Mouse (Mus musculus) urinary bladder, postnatal 10 days (tissue): ENCODE data around the gene Optn.

Experiments used
- DNase-seq: peaks from one replicate; pipeline ENCODE4 v3.0.0; 2022; ENCODE audit warnings: low spot score

The Optn gene

DNA sequence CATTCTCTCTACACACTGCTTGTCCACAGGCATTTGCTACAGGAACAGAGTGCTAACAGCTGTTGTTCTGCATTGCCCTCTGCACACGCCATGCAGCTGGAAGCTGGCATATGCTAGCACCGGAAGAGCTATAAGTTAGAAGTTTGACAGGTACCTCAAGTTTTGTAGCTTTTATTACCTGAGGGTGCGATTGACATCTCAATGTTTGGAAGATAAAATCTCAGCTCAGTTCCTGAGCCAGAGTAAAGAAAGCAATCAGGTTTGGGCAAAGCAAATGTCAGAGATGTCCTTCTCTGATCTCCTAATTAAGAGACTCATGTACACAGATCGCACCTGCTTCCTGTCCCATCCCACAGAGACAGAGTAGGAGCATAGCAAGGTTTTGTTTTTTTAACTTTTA, 77.1 kb downstream of the Optn start:
- DNase-seq = no peak

DNA sequence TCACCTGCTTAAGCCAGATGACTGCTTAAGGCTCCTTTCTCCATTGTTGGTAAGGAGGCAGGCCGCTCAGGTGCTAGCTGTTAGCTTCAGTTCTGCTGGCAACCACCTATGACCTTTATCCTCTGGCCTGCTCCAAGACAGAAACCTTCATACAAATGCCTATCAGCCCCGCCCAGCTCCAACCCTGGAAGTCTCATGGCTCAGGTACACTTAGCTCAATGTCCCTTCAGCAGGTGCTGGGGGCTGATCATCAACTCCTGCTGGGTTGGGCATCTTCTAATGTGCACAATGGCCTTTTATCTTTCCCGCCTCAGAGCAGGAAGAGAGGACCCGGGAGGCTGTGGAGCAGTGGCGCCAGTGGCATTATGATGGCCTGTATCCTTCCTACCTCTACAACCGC, 78.9 kb downstream of the Optn start:
- no peak for DNase-seq

DNA sequence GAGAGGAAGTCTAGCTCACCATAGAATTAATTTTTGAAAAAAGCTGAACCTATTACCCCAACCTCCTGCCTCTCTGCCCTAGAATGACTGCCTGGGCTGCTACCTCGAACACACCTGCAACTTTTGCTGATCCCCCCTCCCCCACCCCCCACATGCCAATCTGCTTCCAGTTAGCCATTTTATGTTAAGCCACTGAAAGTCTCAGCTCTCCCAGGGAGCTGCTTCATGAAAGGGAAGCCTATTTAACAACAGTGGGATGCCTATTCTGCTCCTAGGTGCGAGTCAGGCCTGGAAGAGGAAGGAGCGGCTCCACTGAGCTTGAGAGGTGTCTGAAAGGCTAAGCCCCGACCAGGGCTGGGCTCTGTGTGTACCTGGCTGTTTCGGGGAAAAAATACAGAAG, 79.9 kb downstream of the Optn start:
- DNase-seq = no peak

DNA sequence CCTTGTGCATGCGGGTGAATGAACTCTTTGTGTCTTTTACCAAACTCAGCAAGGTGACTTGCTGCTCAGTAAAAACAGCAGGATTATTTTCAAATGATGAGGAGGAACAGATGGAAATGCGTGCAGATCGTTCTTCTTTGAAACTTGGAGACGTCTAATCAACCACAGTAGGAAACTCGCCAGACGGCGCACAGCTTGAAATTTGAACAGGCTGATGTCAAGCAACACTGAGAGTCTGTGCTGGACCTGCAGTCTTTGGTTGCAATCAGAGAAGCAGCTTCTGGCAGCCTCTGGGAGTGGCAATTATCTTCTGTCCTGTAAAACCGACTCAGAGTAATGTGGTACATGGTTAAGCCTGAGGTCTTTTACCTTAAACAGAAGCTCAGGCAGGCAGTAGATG, 85.8 kb downstream of the Optn start:
- no peak for DNase-seq

DNA sequence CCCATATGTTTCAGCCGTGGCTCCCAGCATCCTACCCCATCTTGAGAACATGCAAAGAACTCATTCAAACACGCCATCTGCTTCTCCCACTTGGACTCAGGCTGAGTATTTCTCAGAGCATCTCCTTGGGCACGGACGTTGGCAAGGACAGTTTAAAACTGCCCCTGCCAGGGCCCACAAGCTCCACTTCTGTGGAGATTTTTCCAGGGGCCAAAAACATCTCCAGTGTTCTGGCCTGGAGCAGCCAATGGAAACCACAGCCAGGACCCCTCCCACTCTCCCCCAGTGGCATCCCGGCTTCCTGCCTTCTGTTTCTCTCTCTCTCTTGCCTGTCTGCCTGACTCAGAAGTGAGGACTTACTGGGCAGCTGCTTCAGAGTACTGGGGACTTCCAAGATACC, 88.0 kb downstream of the Optn start, which contains the start of gene Ucma:
TSS of gene Ucma (plus strand) at position 316 of the 400 bp plus-strand sequence.
- no peak for DNase-seq
